Mouse (Mus musculus): ENCODE results near the gene Dthd1.

Gene Dthd1

GRCm38 (mm10) chr5:62813402-62814071, at the start of gene Dthd1:
Gene Dthd1, plus strand, starts transcription at chr5:62813823.
- no peak for DNase-seq

- peak in 1 of 2 experiments; percentile 25 for DNase-seq
Observed at GRCm38 (mm10) chr5:62764161-62764560, 49.5 kb upstream of the Dthd1 start.

- DNase-seq: peak in 1 of 2 experiments; percentile 52
Observed at GRCm38 (mm10) chr5:62765459-62765783, 48.2 kb upstream of the Dthd1 start.

- DNase-seq: peak; percentile 78 to 90
Observed at GRCm38 (mm10) chr5:62765784-62766701, 47.6 kb upstream of the Dthd1 start, which contains the start of gene Arap2. Gene Arap2, minus strand, starts transcription at chr5:62766159.

- DNase-seq: no peak
Observed at GRCm38 (mm10) chr5:62771775-62772599, 41.6 kb upstream of the Dthd1 start.

- no peak for DNase-seq
Observed at GRCm38 (mm10) chr5:62777804-62778203, 35.8 kb upstream of the Dthd1 start.

- DNase-seq: no peak
Observed at GRCm38 (mm10) chr5:62778682-62779081, 34.9 kb upstream of the Dthd1 start.

GRCm38 (mm10) chr5:62786809-62787208, 26.8 kb upstream of the Dthd1 start:
- no peak for DNase-seq

GRCm38 (mm10) chr5:62790921-62791564, 22.6 kb upstream of the Dthd1 start:
- no peak for DNase-seq

GRCm38 (mm10) chr5:62792776-62793175, 20.8 kb upstream of the Dthd1 start:
- DNase-seq: no peak

- no peak for DNase-seq
Observed at GRCm38 (mm10) chr5:62814072-62814414, 420 bp downstream of the Dthd1 start.

GRCm38 (mm10) chr5:62815741-62816140, 2.1 kb downstream of the Dthd1 start:
- no peak for DNase-seq

GRCm38 (mm10) chr5:62819567-62819966, 5.9 kb downstream of the Dthd1 start:
- no peak for DNase-seq

GRCm38 (mm10) chr5:62820363-62821271, 7.0 kb downstream of the Dthd1 start:
- no peak for DNase-seq

- DNase-seq: no peak
Observed at GRCm38 (mm10) chr5:62842955-62843730, 29.5 kb downstream of the Dthd1 start.

- DNase-seq: no peak
Observed at GRCm38 (mm10) chr5:62846571-62847131, 33.0 kb downstream of the Dthd1 start.

- no peak for DNase-seq
Observed at GRCm38 (mm10) chr5:62851337-62851736, 37.7 kb downstream of the Dthd1 start.

GRCm38 (mm10) chr5:62854361-62854844, 40.8 kb downstream of the Dthd1 start:
- DNase-seq: no peak

GRCm38 (mm10) chr5:62857502-62857901, 43.9 kb downstream of the Dthd1 start:
- DNase-seq: no peak

GRCm38 (mm10) chr5:62858282-62858681, 44.7 kb downstream of the Dthd1 start:
- DNase-seq: no peak
